Mouse (Mus musculus): ENCODE measurements around the gene Fancg.

Fancg gene

DNA sequence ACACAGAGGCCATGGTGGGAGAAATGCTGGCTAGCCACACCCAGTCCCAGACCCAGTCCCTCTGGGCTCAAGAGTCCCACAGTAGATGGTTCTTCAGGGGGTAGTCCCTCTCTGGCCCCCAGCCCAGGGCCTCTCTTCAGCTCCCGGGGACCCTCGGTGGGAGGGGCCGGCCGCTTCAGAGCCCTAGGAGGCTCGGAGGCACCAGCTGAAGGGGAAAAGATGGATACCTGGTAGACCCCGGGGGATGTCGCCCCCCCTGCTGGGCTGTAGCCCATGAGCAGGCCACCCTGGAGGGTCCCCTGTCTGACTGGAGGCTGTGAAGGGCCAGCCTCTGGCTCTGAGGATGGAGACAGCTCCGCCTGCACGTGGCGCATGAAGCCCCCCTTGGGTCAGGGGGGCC lies 26.1 kb upstream of the Fancg start:
- ATAC-seq (ENCODE audit: insufficient number of reproducible peaks, low FRiP score, low TSS enrichment), result no peak

DNA sequence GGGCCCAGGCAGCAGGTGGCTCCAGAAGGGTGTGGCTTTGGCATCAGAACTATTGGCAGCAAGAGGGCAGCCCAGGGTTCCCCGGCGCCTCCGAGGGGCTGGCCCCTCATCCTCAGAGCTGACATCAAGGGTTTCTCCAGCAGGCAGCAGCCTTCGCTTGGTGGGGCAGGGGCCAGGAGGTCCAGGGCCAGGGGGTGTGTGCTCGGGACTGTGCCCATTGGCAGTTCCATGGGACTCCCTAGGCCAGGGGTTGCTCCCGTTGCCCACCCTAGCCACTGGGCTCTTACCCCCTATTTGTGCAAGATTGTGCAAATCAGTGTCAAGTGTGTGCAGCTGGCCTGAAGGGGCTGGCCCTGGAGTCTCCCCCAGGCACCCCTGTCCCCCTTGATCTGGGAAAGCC lies 25.5 kb upstream of the Fancg start:
- ATAC-seq (ENCODE audit: insufficient number of reproducible peaks, low FRiP score, low TSS enrichment), result no peak

DNA sequence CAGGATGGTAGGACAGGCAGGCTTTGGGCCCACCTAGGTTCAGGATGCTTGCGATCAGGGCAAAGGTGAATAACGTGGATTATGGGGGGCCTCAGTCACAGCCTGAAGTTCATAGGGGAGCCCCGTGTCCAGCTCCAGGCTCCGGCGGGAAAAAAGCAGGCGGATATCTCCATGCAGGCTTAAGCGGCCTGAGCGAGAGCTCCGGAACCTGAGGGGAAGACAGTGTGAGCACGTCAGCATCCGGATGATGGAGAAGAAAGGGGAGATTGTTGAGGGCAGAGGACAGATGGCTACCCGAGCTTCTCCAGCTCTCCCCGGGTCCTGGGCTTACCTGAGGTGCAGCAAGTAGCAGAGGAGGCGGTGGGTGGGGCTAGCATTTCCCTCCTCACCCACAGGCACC lies 23.2 kb upstream of the Fancg start:
- no peak for ATAC-seq (ENCODE audit: insufficient number of reproducible peaks, low FRiP score, low TSS enrichment)

DNA sequence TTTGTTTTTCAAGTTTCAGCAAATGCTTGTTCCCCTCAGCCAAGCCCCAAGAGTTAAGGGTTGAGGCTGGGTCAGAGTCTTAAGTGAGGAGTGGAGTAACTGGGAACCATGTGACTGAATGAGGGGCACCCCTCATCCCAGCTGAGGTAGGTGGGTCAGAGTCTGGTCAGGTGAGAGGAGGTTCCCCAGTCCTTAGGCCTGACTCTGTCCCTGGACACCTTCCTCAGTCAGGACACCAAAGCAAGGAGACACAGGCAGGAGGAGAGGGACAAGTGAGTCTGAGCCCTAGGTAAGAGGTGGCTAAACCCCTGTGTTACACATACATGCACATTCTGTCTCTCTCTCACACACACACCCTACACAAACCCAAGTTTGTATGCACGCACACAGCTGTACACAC lies 22.2 kb upstream of the Fancg start:
- no peak for ATAC-seq (ENCODE audit: insufficient number of reproducible peaks, low FRiP score, low TSS enrichment)

DNA sequence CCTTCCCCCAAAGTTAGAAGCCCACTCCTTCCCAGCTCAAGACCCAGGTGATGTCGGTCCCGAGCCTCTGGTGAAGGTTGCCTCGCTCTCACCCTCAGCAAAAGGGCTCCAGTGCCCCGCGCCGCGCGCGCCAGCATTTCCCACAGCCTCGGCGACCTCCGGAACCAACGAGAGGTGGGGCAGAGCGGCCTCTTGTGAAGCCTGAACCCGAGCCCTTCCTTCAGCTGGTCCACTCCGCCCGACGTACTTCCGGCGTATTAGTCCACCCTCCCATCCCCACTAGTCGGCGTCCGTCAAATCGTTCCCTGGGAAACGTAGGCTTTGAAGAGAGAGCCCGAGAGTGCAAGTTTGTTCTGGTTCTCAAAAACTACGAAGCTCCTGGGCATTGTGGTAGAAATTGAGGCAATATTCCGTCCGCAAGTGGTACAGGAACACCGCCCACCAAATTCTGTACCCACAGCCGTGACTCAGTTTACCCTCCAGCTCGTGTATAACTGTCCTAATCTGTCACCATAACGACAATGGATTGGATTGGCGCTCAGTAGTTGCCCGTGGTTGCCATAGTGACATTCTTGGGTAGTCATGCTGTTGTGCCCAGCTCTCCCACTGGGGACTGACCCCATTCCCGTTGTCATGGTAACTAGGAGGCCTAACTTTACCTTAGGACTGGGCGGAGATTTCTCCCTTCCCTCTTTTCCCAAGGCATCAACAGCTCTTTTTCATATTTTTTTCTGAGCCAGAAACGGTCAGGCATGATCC lies 21.1 kb upstream of the Fancg start, which contains the start of gene Stoml2:
Gene Stoml2, minus strand, starts transcription at position 474 of the 759 bp plus-strand sequence.
- ATAC-seq (ENCODE audit: insufficient number of reproducible peaks, low FRiP score, low TSS enrichment), result peak; percentile 87

DNA sequence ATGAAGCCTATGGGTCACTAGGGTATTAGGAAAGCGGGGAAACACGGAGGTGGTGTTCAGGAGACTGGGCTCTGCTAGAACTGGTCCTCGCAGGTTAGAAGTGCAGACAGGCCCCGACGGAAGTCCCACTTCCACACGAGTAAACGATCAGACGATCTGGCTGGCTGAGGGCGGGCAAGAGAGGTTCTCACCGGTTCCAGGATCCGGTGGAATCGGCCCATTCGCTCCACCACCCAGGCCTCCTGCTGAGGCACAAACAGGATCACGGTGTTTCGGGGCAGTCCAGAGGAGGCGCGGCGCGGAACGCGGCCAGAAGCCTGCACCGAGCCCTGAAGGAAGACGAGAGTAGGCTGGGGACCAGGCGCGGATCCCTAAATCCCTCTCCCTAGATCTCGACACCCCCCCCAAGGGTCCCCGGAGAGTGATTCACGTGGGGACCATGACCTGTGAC lies 20.5 kb upstream of the Fancg start:
- ATAC-seq (ENCODE audit: insufficient number of reproducible peaks, low FRiP score, low TSS enrichment), result no peak; the same call in 1 of the 2 replicates

DNA sequence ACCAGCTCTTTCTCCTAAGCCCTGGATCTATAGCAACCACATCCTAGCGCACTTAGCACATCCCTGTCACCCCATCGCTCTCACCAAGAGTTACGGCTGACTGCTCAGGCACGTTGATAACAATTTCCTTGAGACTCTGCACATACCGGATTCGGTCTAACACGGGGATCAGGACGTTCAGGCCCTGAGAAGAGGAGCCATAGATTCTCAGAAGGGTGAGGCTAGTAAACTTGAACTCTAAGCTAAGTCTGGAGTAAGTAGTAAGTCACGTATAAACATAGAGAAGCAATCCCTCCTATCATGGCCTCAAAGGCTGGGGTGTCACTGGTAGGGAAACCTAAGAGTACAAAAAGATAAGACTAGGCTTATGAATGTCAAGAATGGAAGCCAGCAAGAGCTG lies 20.0 kb upstream of the Fancg start:
- ATAC-seq (ENCODE audit: insufficient number of reproducible peaks, low FRiP score, low TSS enrichment), result no peak

DNA sequence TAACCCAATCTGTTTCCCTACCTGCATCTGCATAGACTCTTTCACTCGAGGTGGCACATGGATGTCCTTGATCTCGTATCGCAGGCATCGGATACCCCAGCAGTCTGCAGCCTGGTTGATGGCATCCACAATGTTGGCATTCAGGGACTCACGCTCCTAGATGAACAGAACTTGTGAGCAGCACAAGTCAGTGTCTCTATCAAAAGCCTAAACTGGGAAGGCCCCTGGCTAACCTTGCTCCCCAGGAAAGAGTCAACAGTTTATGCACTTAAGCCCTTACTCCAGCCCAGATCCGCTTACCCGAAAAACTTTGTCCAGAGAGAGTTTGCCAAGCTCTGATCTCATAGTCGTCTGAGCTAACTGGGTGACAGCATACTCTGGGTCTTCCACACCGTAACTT lies 19.4 kb upstream of the Fancg start:
- ATAC-seq (ENCODE audit: insufficient number of reproducible peaks, low FRiP score, low TSS enrichment), result no peak

DNA sequence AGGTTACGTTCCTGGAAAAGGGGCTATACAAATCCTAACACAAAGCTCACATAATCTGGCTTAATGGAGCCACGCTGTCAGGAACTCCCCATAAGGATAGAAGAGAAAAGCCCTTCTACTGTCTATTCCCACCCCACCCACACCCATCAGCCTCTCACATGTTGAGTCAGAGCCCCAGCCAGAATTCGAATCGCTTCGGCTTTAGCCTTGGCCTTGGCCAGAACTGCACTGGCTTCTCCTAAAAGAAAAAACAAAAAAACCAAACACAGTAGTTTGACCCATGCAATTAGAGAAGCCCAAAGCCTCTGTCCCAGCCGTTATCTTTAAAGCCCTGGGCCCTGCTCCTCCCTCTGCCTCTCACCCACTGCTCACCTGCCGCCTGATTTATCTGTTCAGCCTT lies 18.8 kb upstream of the Fancg start:
- no peak for ATAC-seq (ENCODE audit: insufficient number of reproducible peaks, low FRiP score, low TSS enrichment)

DNA sequence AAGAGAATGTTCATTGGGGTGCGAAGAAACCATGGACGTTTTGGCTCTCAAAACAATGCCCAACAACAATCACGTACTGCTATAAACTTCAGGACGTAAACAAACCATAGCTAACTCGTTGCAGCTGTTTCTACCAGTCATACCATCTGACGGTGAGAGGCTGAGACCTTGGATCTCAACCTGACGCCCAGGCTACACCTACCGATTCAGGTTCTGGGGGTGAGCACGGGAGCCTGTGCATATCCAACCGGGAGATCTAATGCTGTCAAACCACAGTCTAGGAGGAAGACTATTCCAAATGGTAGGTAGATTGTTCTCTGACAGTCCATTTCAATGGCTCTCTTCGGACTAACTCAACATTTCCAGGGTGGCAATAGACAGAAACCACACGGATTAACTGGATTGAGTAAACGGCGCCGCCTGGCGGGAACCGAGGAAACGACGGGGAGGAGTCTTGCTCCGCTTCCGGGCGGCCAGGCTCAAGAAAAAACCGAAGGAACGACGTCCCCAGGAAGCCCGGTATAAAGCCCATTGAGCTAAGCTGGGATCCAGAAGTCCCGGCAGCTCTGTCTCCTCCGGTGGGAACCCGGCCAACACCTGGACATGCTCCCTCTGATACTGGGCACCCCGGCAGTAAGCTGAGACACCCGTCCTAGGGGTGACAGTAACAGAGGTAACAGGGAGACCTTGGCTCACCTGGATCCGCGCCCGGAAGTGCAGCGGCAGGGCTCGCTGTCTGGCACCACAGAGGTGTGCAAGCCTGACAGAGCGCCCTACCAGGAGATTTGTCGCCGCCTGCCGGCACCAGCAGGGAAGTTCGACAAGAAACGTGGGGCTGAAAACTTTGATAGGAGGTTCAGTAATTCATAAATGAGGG lies 15.0 kb upstream of the Fancg start, which contains the start of gene Pigo:
Gene Pigo, minus strand, starts transcription at position 736 of the 877 bp plus-strand sequence.
- ATAC-seq (ENCODE audit: insufficient number of reproducible peaks, low FRiP score, low TSS enrichment), result peak; percentile 81

DNA sequence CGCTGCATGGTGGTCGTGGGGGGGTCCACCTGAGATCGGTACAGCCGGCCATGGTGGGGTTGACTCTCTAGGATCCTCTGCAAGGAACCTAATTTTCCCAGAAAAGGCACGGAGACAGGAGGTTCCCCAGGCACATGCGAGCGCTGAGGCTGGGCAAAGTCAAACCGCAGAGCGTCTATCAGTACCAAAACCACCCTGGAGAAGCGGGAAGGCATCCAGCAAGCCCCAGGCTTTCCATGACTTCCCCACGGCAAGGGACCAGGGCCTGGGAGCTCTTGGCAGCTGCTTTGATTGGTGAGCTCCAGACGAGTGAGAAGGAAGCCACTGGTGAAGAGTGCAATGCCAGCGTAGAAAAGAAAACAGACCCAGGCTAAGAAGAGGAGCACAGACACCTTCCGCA lies 14.4 kb upstream of the Fancg start:
- ATAC-seq (ENCODE audit: insufficient number of reproducible peaks, low FRiP score, low TSS enrichment), result no peak

DNA sequence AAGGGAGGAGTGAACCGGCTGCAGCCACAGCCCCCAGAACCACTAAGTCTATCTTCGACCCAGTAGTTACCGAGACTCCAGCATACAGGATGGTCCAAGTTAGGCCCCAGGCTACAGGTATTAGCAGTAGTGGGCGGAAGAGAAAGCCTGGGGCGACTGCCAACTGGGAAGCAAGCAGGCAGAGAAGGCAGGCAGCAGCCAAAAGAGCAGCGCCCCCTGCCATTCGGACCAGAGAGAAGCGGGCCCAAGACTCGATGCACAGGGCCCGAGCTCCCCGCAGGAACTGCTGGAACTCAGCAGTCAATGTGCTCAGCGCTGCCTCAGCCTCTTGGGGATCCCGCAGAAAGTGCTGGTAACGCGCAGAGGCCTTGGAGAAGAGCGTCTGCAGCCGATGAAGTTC lies 11.0 kb upstream of the Fancg start:
- ATAC-seq (ENCODE audit: insufficient number of reproducible peaks, low FRiP score, low TSS enrichment), result no peak

DNA sequence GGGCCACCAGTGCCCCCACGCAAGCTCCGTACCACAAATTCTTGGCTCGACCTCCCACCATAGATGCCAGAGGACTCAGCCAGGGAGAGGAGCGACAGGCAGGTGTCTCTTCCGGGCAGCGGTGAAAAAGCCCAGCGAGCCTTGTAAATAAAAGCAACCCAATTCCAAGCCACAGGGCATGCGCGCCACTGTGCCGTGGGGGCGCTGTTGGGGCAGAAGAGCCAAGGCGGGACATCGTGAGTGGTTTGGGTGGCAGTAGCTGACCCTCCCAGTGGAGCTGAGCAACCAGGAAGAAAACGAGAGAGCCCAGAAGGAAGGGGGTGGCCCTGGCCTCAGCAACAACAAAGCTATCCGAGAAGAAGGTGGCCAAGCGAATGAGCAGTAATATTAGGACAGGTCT lies 10.6 kb upstream of the Fancg start:
- ATAC-seq (ENCODE audit: insufficient number of reproducible peaks, low FRiP score, low TSS enrichment), result no peak

DNA sequence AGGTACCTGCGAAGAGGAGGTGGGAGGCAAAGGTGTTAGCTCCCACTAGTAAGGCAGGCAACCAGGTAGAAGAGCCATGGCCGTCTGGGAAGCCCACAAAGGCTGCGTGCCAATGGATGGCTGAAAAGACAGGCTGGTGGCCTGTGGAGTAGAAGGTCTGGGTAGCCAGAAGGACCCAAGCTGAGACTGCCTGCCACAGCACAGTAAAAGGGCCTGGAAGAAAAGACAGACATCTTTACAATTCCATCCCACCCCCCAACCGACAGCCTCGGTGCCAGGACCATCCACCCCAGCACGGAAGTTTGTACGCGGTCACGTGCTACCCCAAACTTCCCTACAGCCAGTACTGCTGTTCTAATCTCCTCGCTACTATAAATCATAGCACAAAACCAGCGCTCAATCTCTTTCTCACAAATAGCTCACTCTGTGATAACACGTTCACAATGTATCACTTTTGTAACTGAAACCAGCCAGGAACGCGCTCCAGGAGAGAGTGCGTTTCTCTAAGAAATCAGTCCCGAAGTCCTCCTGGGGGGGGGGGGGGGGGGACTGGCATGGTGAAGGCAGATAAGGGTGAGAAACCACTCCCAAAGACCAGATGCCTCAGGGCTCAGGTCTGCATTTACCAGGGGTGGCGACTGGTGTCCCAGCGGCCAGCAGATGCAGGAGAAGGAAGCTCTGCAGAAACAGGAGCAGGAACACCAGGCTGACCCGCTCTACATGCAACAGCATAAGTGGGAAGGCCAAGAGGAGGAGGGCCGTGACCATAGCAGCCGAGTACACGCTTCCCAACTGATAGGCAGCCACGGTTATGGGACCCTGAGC lies 9.5 kb upstream of the Fancg start:
- no peak for ATAC-seq (ENCODE audit: insufficient number of reproducible peaks, low FRiP score, low TSS enrichment)

DNA sequence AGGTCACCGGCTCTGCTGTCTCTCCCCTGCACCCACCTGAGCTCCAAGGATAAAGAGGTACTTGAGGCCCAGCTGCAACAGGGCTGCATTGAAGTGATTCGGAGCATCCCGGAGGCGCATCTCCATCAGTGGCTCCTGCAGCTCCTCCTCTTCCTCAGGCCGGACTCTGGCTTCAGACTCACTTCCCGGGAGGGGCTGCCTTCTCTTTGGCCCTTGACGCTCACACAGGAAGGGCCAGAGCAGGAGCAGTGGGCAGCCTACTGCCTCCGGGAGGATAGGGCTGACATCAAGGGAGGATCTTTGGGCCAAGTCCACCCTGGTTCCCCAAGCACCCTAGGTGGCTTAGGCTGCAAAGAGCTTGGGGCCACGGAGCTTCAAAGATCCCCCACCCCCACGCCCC lies 8.9 kb upstream of the Fancg start:
- no peak for ATAC-seq (ENCODE audit: insufficient number of reproducible peaks, low FRiP score, low TSS enrichment)

DNA sequence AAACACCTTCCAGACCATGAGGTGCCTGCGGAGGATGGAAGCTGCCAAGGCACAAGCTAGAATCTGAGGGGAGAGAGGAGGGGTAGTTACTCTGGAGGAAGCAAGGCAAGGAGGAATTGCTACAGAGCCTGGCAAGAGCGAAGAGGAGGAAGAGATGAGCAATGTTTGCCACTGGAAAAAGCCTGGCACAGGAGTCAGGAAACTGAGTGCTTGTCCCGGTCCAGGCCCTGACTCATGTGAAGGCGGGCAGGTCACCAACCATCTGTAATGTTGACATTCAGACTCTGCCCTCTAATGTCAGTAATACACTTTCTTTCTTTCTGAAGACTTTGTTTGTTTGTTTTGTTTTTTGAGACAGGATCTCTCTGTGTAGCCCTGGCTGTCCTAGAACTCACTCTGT lies 7.8 kb upstream of the Fancg start:
- no peak for ATAC-seq (ENCODE audit: insufficient number of reproducible peaks, low FRiP score, low TSS enrichment)

DNA sequence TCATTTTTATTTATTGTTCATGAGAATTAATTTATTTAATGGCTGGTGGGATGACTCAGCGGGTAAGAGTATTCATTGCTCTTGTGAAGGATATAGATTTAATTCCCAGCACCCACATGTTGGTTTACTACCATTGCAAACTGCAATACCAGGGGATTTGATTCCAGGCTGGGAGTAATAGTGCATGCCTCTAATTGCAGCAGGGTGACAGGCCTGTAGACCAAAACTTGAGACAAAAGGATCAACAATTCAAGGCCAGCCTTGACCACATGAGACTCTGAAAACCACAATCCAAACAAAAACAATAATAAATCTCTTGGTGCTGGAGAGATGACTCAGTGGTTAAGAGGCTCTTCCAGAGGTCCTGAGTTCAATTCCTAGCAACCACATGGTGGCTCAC lies 1.8 kb upstream of the Fancg start:
- no peak for ATAC-seq (ENCODE audit: insufficient number of reproducible peaks, low FRiP score, low TSS enrichment)

DNA sequence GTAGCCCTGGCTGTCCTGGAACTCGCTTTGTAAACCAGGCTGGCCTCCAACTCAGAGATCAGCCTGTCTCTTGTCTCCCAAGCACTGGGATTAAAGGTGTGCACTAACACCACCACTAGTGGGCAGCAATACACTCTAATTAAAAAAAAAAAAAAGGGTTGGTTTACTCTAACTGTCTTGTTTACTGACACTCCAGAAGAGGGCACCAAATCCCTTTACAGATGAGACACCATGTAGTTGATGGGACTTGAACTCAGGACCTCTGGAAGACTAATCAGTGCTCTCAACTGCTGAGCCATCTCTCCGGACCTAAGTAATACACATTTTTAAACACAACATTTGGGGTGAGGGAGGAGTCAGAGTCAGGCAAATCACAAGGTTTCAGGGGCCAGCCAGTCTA lies 4.5 kb downstream of the Fancg start:
- ATAC-seq (ENCODE audit: insufficient number of reproducible peaks, low FRiP score, low TSS enrichment), result no peak

DNA sequence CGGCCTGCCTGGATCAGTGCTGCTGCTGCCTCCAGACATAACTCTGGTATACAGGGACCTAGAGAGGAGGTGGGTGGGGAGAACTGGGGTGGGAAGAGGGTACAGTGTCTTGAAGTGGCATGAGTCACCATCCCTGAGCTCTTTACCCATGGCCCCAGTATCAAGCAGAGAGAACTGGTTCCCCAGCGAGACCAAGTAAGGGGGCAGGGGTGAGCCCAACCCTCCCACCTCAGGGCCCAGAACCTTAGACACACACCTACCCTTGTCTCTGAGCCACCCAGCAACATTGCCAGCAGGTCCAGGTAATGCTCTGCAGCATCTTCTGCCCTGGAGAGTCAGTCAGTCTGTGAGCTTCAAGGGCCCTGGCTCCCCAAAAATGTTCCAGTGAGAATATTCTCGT lies 5.4 kb downstream of the Fancg start:
- no peak for ATAC-seq (ENCODE audit: insufficient number of reproducible peaks, low FRiP score, low TSS enrichment)

DNA sequence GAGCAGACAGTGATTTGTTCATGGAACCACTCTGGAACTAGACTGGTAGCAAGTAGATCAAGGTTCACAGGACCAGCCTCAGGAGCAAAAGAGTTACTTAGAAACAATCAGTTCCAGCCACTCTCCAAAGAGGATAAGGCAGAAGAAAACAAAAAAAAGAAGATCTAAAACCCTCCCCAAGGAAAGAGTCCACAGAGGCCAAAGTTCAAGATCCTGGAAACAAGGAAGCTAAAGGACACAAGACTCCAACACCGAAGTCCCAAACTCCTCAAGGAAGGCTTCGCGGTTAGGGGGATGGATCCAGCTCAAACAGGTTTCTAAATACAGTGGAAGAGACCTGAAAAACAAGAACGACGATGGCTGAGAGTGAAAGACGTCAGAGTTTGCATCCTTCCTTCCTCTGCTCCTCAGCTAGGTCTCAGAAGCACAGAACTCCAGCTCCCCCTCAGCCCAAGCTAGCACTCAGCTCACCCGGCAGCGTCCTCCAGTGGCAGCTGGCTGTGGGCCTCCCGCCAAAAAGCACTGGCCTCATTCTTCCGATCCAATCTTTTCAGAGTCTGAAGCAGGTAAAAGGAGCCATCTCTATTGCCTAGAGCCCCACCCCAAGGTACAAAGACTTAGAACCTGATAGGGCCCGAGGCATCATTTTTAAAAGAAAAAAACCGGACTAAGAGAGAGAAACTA lies 7.4 kb downstream of the Fancg start:
- ATAC-seq (ENCODE audit: insufficient number of reproducible peaks, low FRiP score, low TSS enrichment), result no peak

Measured in cerebellum, adult (tissue).